Mouse (Mus musculus) liver, postnatal 0 days (tissue): ENCODE data around the gene Nell1. TPM values are rescaled to one million over a fixed set of nuclear protein-coding genes. Genes with fewer than 3 reads are reported as not detected.

ENCODE experiments used
- ATAC-seq: fragments of 200-750 bp; cut with Nextera tagmentation; 2 replicates; pipeline ENCODE4 v1.8.0; 2017; ENCODE audit warnings: mild to moderate bottlenecking, moderate library complexity
- DNase-seq: peaks from one replicate; pipeline ENCODE4 v3.0.0-alpha.2; 2016
- H3K27ac ChIP-seq: fragments of 300-500 bp; sonication (generic); 2 replicates; pipeline ENCODE4 v1.5.1; 2014; ENCODE audit warnings: antibody characterized with exemption, moderate library complexity, mild to moderate bottlenecking, low read depth
- H3K27me3 ChIP-seq: fragments of 300-500 bp; sonication (generic); 2 replicates; pipeline ENCODE4 v1.6.1; 2014; ENCODE audit warnings: low read length, control low read depth, mixed read lengths; ENCODE audit not compliant: insufficient read depth
- H3K36me3 ChIP-seq: fragments of 300-500 bp; sonication (generic); replicated peaks from 2 replicates; pipeline ENCODE4 v1.6.1; 2014; ENCODE audit warnings: mild to moderate bottlenecking, control low read depth, low read length, moderate library complexity, mixed read lengths; ENCODE audit not compliant: insufficient read depth
- H3K4me1 ChIP-seq: fragments of 300-500 bp; sonication (generic); 2 replicates; pipeline ENCODE4 v1.6.1; 2014; ENCODE audit warnings: antibody characterized with exemption, mild to moderate bottlenecking, control low read depth; ENCODE audit not compliant: insufficient read depth
- H3K4me2 ChIP-seq: fragments of 300-500 bp; sonication (generic); 2 replicates; pipeline ENCODE4 v1.6.1; 2014; ENCODE audit warnings: low read depth, mild to moderate bottlenecking, low read length, moderate library complexity, mixed read lengths
- H3K4me3 ChIP-seq: fragments of 300-500 bp; sonication (generic); 2 replicates; pipeline ENCODE4 v1.5.1; 2014; ENCODE audit warnings: low read depth, low read length
- H3K9ac ChIP-seq: fragments of 300-500 bp; sonication (generic); replicated peaks from 2 replicates; pipeline ENCODE4 v1.6.1; 2014; ENCODE audit warnings: mild to moderate bottlenecking, moderate library complexity
- H3K9me3 ChIP-seq: fragments of 300-500 bp; sonication (generic); 2 replicates; pipeline ENCODE4 v1.6.1; 2016; ENCODE audit warnings: mild to moderate bottlenecking, control low read depth, low read length, mixed read lengths
- CTCF ChIP-seq: sonication (generic); IDR thresholded peaks from 2 replicates; pipeline ENCODE4 v1.5.1; 2016; ENCODE audit warnings: antibody characterized with exemption, low read depth
- EP300 ChIP-seq: IDR thresholded peaks from 2 replicates; pipeline ENCODE4 v1.6.1; 2016; ENCODE audit warnings: antibody characterized with exemption, low read depth, mild to moderate bottlenecking
- WGBS: fragments of 180-500 bp; shearing (Covaris S2); extraction: QIAGEN DNeasy Blood & Tissue Kit; methylation state at CpG from one replicate; pipeline ENCODE4 v1.1.7; 2014; ENCODE audit not compliant: insufficient replicate concordance; 5-methylcytosine and 5-hydroxymethylcytosine counted together
- polyA plus RNA-seq: library from polyadenylated mRNA; unstranded; fragments of >200 nt; fragmentation: Nextera tagmentation; extraction: Ambion mirVana; gene quantifications from 2 replicates; pipeline ENCODE4 v1.2.1, GENCODE M21; 2015

Gene Nell1
- polyA plus RNA-seq, 1 experiment from 2014 or later: not detected

DNA sequence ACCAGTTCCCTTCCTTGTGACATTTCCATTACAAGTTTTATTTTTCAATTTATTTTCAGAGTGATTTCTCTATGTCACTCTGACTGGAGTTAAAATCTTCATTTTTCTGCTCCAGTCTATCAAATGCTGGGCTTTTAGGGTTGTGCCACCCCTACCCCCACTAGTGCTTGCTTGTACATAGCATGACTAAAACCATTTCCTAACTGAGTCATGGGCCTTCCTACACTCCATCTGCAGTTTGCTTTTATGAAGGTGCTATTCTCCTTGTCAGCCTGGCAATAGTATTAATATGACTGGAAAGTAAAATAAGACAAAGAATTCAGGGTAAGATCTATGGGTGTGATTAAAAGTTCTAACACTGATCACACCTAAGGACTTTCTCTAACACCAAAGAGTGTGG lies 798.9 kb downstream of the Nell1 start:
- H3K9me3 ChIP-seq: no peaks in the 10 kb centered on the region
- no peak overlapping the region for H3K4me3 ChIP-seq
- H3K27me3 ChIP-seq: no peaks in the 10 kb centered on the region
- no peak overlapping the region for H3K4me2 ChIP-seq
- no peak overlapping the region for H3K27ac ChIP-seq
- TF ChIP-seq EP300 (no peak), CTCF (no peak)
- ATAC-seq (no peak), DNase-seq (no peak)
- no peak overlapping the region for H3K9ac ChIP-seq
- H3K4me1 ChIP-seq: no peaks in the 10 kb centered on the region
- H3K36me3 ChIP-seq: no peaks in the 10 kb centered on the region

DNA sequence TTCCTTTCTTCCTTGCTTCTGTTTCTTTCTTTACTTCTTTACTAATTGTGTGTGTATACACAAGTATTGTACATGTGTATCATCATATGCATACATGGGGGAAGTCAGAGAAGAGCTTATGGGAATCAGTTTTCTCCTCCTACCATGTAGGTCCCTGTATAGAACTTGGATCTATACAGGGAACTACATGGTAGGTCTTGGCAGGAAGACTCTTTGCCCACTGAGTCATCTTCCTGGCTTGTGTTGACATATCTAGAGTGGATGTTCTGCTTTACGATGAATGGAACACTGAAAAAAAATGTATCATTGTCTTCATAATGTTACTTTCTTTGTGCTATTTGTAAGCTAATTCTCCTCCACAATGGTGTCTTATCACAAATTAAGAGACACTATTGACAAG lies 806.4 kb downstream of the Nell1 start:
- Histone ChIP-seq H3K9ac (no peak overlapping the region), H3K4me2 (no peak overlapping the region), H3K4me3 (no peak overlapping the region), H3K4me1 (no peaks in the 10 kb centered on the region), H3K27ac (no peak overlapping the region), H3K27me3 (no peaks in the 10 kb centered on the region), H3K36me3 (no peaks in the 10 kb centered on the region), H3K9me3 (no peaks in the 10 kb centered on the region)
- no peak for ATAC-seq
- WGBS: 72% methylated on average over 1 of the region's 1 CpGs
- no peak for TF ChIP-seq CTCF
- TF ChIP-seq EP300: no peak
- DNase-seq: no peak

DNA sequence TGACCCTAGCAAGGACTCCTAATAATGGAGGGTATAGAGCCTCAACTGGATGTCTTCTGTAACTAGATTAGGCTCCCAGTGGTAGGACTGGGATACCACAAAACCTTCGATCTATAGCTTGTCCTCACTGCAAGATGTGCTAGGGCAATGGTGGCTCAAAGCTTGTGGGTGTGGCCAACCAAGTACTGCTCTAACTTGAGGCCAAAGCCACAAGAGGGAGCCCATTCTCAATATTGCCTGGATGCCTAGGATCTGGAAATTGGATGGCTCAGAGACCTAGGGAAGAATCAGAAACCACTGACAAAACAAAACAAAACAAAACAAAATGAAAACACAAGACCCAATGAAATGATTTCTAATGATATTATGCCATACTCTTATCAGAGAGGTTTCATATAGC lies 809.0 kb downstream of the Nell1 start:
- Histone ChIP-seq H3K4me3 (no peak overlapping the region), H3K27ac (no peak overlapping the region), H3K9ac (no peak overlapping the region), H3K36me3 (no peaks in the 10 kb centered on the region), H3K4me1 (no peaks in the 10 kb centered on the region), H3K9me3 (no peaks in the 10 kb centered on the region), H3K27me3 (no peaks in the 10 kb centered on the region), H3K4me2 (no peak overlapping the region)
- ATAC-seq (no peak), DNase-seq (no peak)
- 67% methylated on average over 1 of the region's 1 CpGs for WGBS
- TF ChIP-seq CTCF (no peak), EP300 (no peak)

DNA sequence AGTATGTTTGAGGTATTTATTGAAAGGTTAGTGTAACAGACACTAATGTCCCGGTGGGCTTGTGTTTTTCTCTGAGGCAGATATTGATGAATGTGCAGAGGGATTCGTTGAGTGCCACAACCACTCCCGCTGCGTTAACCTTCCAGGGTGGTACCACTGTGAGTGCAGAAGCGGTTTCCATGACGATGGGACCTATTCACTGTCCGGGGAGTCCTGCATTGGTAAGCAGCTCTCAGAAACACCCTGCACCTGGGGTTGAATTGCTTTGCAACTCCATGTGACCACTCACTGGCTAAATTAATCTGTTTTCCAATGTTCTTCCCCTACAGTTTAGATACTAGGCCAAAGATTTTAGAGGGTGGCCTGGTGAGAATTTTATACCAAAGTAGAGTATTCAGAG lies 851.5 kb downstream of the Nell1 start:
- H3K9me3 ChIP-seq: no peaks in the 10 kb centered on the region
- no peaks in the 10 kb centered on the region for H3K36me3 ChIP-seq
- WGBS: 56% methylated on average over 7 of the region's 7 CpGs

DNA sequence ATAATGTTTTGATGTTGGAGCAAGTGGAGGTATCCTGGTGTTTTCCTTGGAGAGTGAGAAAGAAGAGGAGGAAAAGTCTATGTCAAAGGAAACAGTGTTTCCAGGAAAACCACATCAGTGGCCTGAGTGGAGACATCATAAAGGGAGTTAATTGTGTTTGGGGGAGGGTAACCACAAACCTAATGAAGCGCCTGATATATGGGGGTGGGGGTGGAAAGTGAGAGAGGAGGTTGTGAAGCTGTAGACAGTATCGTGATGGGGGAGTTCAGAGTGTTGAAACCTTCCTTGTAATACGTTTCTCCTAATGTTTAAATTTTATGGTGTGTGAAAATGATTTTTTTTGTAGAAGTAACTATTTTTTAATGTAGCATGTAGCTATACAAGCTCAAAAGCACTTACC lies 858.1 kb downstream of the Nell1 start:
- ATAC-seq (no peak), DNase-seq (no peak)
- no peak overlapping the region for H3K9ac ChIP-seq
- H3K4me2 ChIP-seq: no peak overlapping the region
- no peaks in the 10 kb centered on the region for H3K36me3 ChIP-seq
- 41% methylated on average over 3 of the region's 3 CpGs for WGBS
- no peaks in the 10 kb centered on the region for H3K4me1 ChIP-seq
- no peak overlapping the region for H3K27ac ChIP-seq
- H3K4me3 ChIP-seq: no peak overlapping the region
- TF ChIP-seq CTCF (no peak), EP300 (no peak)
- no peaks in the 10 kb centered on the region for H3K9me3 ChIP-seq
- H3K27me3 ChIP-seq: no peaks in the 10 kb centered on the region

More for the DNA sequence above, 851.5 kb downstream of the Nell1 start:
- Histone ChIP-seq H3K9ac (no peak overlapping the region), H3K27ac (no peak overlapping the region), H3K27me3 (no peaks in the 10 kb centered on the region), H3K4me3 (no peak overlapping the region), H3K4me2 (no peak overlapping the region), H3K4me1 (no peaks in the 10 kb centered on the region)
- ATAC-seq (no peak), DNase-seq (no peak)
- TF ChIP-seq CTCF: no peak
- TF ChIP-seq EP300: no peak

DNA sequence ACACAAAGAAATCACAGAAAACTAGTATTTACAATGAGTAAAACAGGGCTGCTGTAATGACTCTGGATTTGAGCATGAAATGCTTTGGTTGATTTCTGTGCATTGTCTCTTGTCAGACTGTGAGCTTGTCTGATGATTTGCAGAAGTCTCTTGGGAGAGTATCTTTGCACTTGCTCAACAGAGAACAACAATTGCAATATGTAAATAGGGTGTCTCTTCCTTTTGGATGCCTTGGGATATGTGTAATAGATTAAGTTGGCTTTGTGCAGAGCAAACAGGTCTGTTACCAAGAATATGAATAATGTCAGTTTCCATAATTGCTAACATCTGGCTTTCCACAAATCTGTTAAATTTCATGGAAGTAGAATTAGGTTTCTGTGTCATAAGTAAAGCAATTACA lies 868.0 kb downstream of the Nell1 start:
- DNase-seq (no peak), ATAC-seq (no peak)
- Histone ChIP-seq H3K36me3 (no peaks in the 10 kb centered on the region), H3K27ac (no peak overlapping the region), H3K4me3 (no peak overlapping the region), H3K4me2 (no peak overlapping the region), H3K9me3 (no peaks in the 10 kb centered on the region), H3K4me1 (no peaks in the 10 kb centered on the region), H3K27me3 (no peaks in the 10 kb centered on the region), H3K9ac (no peak overlapping the region)
- no peak for TF ChIP-seq EP300
- no peak for TF ChIP-seq CTCF

DNA sequence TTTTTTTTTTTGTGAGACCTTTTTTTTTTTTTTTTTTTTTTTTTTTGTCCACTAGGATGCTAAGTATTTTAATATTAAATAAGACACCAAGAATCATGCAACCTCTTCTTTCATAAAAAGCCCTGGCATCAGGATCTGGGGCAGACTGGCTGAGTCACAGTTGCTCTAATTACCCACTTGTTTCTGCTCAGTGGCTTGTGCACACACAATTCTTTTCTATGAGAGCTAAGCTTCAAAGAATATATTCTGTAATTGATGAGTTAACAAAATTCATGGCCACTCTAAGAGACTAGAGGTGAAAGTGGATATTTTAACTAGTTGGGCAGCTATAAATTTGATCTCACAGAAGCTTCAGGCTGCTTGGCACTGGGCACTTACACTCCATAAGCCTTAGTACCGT lies 873.3 kb downstream of the Nell1 start:
- no peak overlapping the region for H3K4me3 ChIP-seq
- H3K4me2 ChIP-seq: no peak overlapping the region
- no peaks in the 10 kb centered on the region for H3K36me3 ChIP-seq
- DNase-seq (no peak), ATAC-seq (no peak)
- no peaks in the 10 kb centered on the region for H3K4me1 ChIP-seq
- H3K9ac ChIP-seq: no peak overlapping the region
- H3K27me3 ChIP-seq: no peaks in the 10 kb centered on the region
- no peak overlapping the region for H3K27ac ChIP-seq
- 62% methylated on average over 1 of the region's 1 CpGs for WGBS
- no peak for TF ChIP-seq CTCF
- TF ChIP-seq EP300: no peak
- no peaks in the 10 kb centered on the region for H3K9me3 ChIP-seq
